Mouse (Mus musculus) ovary, postnatal 14 days (tissue): ENCODE results near the gene Rmi2.
A peak's percentile ranks its signal among the peaks of the same experiment; 100 is the strongest.

ENCODE experiments used
- DNase-seq: peaks from one replicate; pipeline ENCODE4 v3.0.0; 2022; ENCODE audit warnings: low spot score

The Rmi2 gene

DNA sequence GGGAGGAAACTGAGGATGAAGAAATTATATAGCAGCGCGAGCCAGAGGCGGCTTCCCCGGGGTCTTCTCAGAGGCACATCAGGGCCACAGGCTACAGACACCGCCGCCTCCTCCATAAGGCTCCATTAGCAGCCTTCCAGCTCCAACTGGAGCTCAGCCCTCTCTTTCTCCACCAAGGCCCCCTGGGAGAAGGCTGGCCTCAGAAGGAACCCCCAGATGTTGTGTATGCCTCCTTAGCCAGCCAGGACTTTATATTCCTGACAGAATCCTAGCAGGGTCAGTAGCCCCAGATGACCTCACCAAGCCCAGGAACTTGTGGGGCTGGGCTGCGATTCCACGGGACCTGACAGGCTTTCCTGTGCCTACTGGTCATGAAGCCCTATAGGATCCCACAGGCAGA, 32.0 kb downstream of the Rmi2 start:
- DNase-seq = no peak

DNA sequence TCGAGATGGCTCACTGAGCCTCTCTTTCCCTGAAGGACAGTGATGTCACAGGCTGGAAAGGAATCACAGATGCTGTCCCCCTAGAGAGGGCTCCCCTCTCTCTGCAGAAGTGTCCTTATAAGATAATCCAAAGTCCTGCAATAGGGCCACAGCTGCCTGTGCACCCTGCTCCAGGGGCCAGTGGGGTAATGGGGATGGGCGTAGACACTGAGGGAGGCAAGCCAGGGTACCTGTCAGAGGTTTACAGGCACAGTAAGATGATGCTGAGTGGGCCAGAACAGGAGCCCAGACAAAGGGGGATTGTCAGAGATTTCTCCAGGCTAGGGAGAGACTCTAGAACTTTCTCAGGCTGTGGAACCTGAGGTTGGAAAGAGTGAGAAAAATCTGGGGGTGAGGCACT, 32.6 kb downstream of the Rmi2 start:
- DNase-seq = no peak

DNA sequence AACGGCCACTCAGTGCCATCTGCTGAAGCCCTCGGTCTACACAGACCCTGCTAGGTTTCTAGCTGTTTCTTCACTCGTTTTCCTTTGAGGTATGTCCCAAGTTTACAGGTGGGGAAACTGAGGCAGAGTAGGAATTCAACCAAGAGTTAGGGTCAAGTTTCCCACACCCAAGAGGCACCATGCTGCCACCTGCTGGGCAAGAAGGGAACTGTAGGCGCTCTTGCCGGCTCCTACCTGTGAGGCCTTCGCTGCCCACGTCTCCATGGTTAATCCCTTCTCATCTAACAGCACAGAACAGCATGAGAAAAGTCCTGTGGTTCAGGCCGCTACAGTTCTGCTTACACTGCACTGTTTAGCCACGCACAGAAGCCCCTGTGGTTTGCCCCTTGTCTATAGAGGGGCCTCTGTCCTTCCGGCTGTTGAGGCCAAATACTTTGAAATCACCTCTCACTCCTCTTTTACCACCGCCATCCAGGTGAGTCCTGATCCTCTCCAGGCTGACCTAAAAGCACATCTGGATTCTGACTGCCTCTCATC, 33.1 kb downstream of the Rmi2 start:
- peak; percentile 57 for DNase-seq

DNA sequence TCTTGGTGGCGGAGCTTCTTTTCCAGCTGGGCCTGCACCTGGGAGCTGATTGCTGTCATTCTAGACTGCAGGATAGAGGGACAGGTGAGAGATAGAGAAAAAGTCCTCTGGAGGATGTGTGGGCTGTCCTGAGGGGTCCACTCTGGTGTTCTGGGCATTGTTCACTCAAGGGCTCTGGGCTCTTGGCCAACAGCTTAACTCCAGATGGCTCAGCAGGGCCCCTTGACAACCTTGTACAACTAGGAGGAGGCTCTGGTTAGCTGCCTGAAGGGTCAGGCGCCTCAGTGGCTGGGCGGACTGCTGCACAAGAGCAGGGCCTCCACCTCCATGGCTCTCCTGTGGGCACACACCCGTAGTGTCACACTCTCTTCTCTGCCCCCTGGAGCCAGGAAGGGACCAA, 36.1 kb downstream of the Rmi2 start:
- no peak for DNase-seq

DNA sequence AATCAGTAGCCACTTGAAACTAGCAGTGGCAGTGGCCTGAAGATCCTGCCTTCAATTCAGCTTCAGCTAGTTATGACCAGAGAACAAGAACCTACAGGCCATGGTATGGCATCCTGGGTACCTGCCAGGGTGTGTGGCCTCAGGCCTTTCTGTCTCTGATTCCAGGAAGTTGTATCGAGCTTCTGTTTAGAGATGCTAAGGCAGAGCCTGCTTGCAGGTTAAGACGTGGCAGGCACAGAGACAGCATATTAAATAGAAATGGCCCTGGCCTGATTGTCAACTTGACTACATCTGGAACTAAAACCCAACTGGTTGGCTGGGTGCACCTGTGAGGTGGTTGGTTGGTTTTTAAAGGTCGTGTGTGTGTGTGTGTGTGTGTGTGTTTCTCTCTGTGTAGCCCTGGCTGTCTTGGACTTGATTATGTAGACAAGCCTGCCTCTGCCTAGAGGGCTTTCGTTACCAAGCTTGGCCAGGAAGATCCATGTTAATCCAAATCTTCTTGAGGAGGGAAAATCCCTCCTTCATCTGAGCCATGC, 38.0 kb downstream of the Rmi2 start:
- no peak for DNase-seq

DNA sequence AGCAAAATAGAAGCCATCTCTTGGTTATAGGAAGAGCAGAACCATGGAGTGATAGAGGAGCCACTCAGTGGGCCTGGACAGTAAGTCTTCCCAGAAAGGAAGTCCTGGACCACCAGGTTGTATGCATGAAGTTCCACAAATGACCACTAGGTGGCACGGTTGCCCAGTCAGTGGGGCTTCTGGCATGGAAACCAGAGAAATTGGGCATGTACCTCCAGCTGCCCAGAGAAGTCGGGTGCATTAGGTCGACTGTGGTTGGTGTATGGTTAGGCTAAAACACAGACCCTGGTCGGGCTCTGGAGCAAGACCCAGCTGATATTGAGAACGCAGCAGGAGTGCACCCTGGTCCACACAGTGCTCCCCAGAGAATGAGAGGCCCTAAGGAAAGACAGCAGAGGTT, 38.8 kb downstream of the Rmi2 start:
- peak; percentile 89 for DNase-seq

DNA sequence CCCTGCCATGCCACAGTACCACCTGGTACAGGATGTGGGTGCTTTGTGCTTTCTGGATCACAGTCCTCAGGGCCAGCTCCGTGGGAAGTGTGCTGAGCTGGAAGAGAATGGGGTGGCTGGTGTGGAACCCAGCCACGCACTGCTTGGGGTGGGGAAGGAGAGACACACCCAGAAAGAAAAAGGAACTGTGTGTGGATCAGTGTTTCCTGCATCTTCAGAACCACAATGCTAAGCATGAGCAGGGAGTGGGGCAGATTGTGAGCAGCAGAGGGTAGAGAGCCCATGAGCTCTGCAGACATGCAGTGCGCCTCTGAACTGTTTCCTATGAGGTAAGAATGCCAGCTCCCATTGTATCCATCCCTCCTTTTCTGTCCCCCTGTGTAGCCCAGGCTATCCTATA, 43.4 kb downstream of the Rmi2 start:
- no peak for DNase-seq

DNA sequence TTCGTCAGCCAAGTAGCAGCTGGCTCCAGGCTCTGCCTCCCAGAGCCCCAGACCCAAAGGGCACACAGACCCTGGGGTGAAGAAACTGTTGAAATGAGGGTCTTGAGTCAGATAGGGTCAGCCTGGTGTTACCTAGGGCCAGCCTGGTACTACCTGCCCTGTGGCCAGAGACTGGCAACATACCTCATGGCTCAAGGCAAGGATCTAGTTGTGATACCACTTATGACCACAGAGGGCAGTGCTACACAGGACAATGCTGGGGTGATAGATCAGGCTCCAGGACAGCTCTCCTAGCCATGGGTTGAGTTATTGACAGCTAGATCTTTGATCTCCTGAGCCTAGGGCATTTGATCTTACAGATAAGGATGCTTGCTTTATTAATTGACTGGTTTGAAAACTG, 44.6 kb downstream of the Rmi2 start:
- peak; percentile 58 for DNase-seq

DNA sequence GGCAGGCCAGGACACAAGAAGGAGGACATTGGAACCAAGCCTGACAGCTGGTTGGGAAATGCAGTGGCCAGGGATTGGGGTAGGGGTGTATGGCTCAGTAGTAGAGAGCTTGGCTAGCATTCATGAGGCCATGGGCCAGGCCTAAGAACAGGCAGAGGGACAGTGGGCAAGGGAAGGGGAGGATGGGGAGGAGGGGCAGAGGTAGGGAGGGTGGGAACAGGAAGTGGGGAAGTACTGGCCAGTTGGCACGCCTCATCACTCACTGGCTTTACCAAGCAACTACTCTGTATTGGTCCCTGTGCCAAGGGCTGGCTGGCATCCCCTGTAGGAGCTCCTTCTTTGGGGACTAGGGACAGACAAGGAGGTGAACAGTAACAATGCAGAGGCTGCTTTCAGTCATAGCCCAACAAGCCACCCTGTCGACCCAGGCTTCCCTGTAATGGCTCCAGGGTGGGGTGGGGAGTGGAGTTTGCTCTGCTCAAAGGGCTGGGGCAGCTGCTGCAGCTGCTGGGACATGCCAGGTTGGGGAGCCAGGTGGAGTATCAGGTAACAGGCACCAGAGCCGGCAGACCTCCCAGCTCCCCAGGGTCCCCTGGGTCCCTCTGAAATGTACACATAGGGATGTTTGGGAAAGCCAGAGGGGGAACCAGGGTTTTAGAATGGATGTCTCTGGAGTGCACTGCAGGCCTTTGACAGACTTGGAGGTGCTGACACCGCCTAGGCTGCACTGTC, 46.5 kb downstream of the Rmi2 start:
- no peak for DNase-seq

DNA sequence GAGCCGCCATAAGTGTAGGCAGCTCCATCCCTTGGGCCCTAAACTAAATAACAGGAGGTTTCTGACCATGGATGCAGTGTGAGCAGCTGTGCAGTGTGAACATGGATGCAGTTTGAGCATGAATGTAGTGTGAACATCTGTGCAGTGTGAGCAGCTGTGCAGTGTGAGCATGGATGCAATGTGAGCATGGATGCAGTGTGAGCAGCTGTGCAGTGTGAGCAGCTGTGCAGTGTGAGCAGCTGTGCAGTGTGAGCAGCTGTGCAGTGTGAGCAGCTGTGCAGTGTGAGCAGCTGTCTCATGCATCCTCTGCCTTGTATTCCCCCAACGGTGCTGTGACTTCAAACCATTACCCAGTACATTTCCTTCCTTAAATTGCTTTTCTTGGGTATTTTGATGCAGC, 52.6 kb downstream of the Rmi2 start:
- no peak for DNase-seq

DNA sequence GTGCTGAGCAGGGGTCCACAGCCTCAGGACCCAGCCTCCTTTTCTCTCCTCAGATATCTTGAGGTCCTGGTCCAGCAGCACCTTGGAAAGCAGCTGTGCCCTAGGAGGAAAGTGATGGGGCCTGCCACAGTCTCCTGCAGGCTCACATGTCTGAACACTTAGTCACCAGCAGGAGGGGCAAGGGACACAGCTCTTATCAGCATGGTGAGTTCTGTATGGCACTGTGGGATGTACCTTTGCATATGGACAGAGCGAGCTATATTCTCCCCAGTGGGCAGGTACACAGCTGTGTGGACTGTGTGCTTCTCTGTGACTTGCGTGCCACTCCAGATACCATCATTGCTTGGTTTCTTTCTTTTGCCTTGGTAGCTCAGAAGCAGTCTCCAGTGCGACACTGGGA, 55.5 kb downstream of the Rmi2 start:
- no peak for DNase-seq

DNA sequence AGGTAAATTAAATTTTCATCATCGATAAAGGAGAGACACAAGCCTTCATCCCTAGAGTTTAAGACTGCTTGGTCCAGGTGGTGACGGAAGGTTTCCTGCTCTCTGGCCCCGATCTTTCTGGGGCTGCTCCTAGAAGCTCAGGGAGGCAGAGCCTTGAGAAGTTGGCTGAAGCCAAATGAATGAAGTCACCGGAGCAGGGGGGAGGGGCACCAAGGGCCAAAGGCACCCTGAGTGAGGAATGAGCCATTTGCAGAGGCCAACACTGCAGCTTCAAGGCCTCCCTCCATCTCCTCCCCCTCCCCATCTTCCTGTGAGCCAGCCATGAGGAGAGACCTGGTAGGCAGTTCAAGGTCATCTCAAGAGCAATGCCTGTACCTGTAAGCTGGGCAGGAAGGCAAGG, 58.3 kb downstream of the Rmi2 start:
- DNase-seq = no peak

DNA sequence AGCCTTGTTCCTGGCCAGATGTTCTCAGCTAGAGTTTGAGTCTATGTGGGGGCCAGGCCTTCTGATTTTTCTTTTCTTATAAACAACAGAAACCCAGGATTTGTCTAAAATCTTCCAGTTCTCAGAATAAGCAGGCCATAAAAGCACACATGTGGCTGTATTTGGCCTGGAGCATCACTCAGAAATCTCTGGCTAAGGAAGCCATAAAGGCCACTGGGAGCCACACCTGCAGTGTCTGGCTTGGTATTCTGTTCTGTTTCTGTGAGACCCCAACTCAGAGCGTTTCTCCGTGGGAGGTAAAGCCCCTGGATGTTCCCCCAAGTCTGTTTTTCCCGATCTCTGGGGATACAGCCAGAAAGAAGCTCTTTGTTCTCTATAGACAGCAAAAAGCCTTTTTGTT, 61.0 kb downstream of the Rmi2 start:
- DNase-seq = no peak

DNA sequence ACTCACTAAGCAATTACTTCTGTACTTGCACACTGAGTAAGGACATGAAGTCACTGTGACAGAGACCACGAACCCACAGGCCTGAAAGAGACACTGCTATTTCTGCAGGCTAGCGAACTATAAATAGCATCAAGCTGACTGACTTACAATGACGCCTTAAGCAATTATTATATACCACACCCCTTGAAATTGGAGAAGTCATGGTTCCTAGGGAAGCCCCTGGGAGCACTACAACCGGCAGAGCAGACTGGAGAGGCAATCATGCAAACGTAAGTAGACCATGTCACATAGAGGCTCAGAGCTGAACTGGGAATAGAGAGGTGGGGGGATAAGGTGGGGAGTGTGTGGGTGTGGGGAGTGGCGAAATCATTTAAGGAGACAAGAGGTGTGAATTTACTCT, 62.5 kb downstream of the Rmi2 start:
- no peak for DNase-seq

DNA sequence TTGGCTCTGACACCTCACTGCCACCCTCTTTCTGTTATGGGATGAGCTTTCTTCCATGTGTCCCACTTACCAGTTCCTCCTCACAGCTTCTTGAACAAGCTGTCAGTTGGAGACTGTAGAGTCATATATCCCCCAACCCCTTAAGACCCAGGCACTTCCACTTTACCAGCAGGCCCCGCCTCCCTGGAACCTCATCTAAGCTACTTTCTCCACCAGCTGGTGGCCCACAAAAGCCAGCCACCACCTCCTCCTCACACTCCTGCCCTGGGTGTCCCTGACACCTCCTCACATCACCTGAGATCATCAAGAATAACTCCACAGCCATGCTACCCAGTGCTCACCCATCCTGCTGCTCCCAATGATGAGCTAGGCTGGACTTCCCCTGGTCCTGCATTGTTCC, 65.9 kb downstream of the Rmi2 start:
- DNase-seq = no peak

DNA sequence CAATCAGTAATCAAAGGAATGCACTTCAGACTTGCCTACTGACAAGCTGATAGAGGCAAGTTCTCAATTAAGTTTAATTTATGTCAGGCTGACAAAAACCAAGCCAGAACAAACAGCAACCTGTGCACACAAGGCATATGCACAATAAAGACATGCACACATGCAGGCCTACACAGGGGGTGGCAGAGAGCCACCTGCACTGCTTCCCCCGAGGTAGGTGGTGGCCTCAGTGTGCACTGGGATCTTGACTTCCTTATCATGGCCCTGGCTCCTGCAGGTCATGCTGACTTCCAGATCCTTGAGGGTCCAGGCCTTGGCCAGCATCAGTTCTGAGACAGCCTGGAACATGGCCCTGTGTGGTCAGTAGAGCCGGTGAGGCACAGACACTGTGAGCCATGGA, 67.1 kb downstream of the Rmi2 start:
- DNase-seq = no peak

DNA sequence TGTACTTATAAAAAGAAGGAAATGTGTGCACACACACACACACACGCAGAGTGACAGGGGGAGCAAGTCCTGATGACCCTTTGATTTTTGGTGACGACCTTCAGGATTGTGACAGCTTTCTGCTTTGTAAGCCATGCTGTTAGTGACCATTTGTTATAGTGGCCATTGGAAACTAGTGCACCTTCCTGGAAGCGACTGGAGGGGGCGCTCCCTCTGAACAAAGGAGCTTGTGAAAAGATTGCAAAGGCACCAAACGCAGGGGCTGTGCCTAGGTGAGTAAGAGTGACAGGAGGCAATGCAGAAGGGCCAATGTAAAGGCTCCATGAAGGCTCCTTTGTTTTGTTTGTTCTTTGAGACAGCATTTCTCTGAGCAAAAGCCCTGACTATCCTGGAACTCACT, 68.0 kb downstream of the Rmi2 start:
- no peak for DNase-seq

DNA sequence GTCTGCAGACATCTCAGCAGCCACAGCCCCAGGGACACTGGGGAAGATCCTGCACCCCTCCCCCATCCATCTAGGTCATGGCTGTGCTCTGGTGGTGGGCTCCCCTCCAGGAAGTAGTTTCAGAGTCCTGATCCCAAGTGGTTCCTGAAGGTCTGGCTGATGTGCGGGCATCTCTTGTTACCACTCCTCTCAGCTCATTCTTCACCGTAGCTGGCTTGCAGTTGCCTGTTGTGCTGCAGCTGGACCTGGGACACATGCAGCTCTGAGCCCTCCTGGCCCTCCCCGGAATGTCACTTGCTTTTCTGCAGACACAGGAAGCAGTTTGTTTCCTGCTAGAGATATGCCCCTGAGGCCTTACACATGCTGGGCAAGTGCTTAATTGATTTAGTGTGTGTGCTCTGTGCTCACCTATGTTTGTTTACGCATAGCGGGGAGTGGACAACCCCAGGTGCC, 70.8 kb downstream of the Rmi2 start:
- no peak for DNase-seq

DNA sequence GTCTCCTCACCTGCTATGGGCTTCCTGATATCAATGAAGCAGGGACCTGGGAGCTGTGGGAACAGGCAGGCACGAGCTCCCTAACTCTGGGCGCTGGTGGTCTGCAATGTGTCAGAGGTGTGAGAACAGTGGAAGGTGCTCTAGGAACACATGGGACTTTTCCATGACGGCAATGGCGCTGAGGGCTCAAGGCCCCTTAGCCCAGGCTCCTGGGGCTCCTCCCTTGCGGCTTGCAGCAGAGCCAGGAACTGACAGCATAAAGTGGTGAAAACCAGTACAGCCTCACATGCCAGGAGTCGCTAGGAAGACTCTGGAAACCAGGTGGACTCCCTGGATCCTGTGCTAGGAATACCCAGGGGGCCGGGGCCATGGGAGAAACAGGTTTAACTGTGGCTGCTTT, 75.7 kb downstream of the Rmi2 start:
- DNase-seq = no peak

DNA sequence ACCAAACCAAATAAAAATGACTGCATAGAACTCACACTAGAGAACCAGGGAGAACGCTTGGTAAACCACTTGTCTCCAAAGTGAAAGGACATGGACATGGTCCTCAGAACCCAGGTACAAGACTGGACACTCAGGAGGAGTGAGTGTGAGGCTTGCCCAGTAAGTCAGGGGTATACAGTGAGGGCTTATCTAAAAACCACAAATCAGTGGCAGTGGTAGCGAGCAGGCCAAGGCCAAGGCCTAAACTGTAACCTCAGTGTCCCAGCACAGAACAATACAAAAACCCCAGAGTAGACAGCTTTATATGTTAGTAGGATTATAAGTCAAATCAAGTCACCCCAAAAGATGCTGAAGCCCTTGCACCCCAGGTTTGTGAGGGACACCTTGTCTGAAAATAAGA, 76.2 kb downstream of the Rmi2 start:
- no peak for DNase-seq

DNA sequence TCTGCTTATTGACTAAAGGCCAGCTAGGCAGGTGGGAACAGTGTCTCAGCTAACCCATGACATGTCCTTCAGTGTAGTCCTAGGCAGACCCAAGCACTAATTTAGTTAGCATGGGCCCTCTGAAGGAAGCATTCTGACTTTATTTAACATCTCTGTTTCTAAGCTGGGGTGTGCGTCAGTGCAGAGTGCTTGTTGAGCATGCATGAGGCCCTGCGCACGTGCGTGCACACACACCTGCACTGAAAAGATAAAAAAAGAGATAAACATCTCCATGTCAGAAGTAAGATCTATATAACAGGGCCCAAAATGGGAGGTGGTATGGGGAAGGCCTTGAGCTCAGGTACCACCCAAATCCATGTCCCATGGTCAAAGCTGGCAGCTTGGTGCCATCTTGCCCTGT, 80.2 kb downstream of the Rmi2 start:
- no peak for DNase-seq

DNA sequence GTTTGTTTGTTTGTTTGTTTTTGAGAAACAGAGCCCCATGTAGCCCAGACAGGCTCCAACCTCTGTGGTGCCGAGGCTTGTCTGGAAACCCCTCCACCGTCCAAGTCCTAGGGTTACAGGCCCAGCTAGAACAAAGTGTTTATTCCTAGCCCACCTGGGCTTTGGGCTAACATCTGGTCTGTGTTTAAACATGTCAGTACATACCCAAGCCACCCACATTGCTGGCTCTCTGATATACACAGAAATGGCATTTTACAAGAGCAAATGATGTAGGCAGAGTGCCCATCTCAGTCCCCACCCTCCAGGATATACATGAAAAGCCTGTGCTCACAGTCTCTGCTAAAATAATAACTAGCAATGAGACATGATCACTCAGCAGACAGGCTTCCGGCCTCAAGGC, 81.4 kb downstream of the Rmi2 start:
- no peak for DNase-seq

DNA sequence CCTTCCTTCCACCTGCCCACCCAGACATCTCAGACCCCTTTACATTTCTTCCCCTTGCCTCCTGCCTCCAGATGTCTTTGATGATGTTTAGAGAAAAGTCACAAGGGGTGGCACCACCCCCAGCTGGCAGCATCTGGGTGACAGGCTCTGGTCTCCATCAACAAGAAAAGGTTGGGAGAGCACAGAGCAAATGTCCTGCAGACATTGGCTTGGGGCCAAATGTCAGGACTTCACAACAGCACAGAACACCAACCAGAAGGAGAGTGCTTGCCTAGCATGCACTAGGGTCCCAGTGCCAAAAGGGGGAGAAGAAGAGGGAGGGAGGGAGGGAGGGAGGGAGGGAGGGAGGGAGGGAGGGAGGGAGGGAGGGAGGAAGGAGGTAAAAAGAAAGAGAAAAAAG, 85.0 kb downstream of the Rmi2 start:
- DNase-seq = no peak

DNA sequence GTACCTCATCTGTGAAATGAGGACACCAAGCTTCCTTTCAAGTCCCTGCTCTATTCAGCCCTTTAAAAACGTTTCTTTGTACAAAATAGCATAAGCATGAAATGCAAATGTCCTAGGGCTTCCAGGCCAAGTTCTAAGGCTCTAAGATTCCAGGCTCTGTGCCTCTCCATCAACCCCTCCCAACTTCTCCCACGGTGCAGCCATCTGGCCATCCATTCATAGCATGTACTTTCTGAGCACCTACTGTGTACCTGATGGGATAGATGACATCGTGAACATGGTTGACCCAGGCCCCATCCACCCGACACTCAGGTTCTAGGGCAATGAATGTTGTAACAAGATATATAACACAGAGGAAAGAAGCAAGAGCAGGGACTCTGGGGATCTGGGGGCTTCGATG, 88.7 kb downstream of the Rmi2 start:
- DNase-seq = no peak
